Mouse (Mus musculus) hindbrain, postnatal 0 days (tissue): ENCODE measurements around the gene Podxl2. TPM values are rescaled to one million over a fixed set of nuclear protein-coding genes. Genes with fewer than 3 reads are reported as not detected.

Experiments
- ATAC-seq: fragments of 200-750 bp; cut with Nextera tagmentation; 2 replicates; pipeline ENCODE4 v1.8.0; 2017; ENCODE audit warnings: mild to moderate bottlenecking, moderate TSS enrichment, moderate library complexity
- DNase-seq: peaks from one replicate; pipeline ENCODE4 v3.0.0-alpha.2; 2015; ENCODE audit warnings: low spot score
- H3K27ac ChIP-seq: fragments of 300-500 bp; sonication (generic); 2 replicates; pipeline ENCODE4 v1.5.1; 2014; ENCODE audit warnings: mild to moderate bottlenecking
- H3K27me3 ChIP-seq: fragments of 300-500 bp; sonication (generic); 2 replicates; pipeline ENCODE4 v1.6.1; 2014; ENCODE audit warnings: low read length, mixed read lengths; ENCODE audit not compliant: insufficient read depth
- H3K36me3 ChIP-seq: fragments of 300-500 bp; sonication (generic); 2 replicates; pipeline ENCODE4 v1.6.1; 2014; ENCODE audit warnings: low read length, mixed read lengths; ENCODE audit not compliant: insufficient read depth
- H3K4me1 ChIP-seq: fragments of 300-500 bp; sonication (generic); 2 replicates; pipeline ENCODE4 v1.6.1; 2014; ENCODE audit warnings: antibody characterized with exemption, low read length, mixed read lengths; ENCODE audit not compliant: insufficient read depth
- H3K4me2 ChIP-seq: fragments of 300-500 bp; sonication (generic); 2 replicates; pipeline ENCODE4 v1.6.1; 2014; ENCODE audit warnings: low read depth, mild to moderate bottlenecking, low read length, moderate library complexity, mixed read lengths
- H3K4me3 ChIP-seq: fragments of 300-500 bp; sonication (generic); 2 replicates; pipeline ENCODE4 v1.5.1; 2014; ENCODE audit warnings: low read length
- H3K9ac ChIP-seq: fragments of 300-500 bp; sonication (generic); replicated peaks from 2 replicates; pipeline ENCODE4 v1.6.1; 2014; ENCODE audit warnings: mild to moderate bottlenecking, low read length, moderate library complexity, mixed read lengths
- H3K9me3 ChIP-seq: fragments of 300-500 bp; sonication (generic); 2 replicates; pipeline ENCODE4 v1.6.1; 2016; ENCODE audit warnings: low read length, mixed read lengths
- CTCF ChIP-seq: IDR thresholded peaks from 2 replicates; pipeline ENCODE4 v1.5.1; 2016; ENCODE audit warnings: antibody characterized with exemption, control low read depth, low read depth
- WGBS: fragments of 180-500 bp; shearing (Covaris S2); extraction: QIAGEN DNeasy Blood & Tissue Kit; methylation state at CpG from one replicate; pipeline ENCODE4 v1.1.7; 2014; 5-methylcytosine and 5-hydroxymethylcytosine counted together
- polyA plus RNA-seq: library from polyadenylated mRNA; unstranded; fragments of >200 nt; fragmentation: Nextera tagmentation; extraction: Ambion mirVana; gene quantifications from 2 replicates; pipeline ENCODE4 v1.2.1, GENCODE M21; 2015
- total RNA-seq: library from RNA; depleted of rRNA; stranded (reverse); fragments of >200 nt; gene quantifications from 2 replicates; pipeline ENCODE4 v1.2.3, GENCODE M21; 2014

Gene Podxl2
- total and polyA plus RNA-seq, 2 experiments from 2014 or later = 695 to 1,247 TPM

GRCm38 (mm10) chr6:88890832-88891231 lies 16.0 kb upstream of the Podxl2 start:
- WGBS = 95% methylated on average over 7 of the region's 7 CpGs
- no peak for TF ChIP-seq CTCF
- peaks cover 31% of the 10 kb centered on the region; the same call in 1 of the 2 replicates for H3K36me3 ChIP-seq

GRCm38 (mm10) chr6:88889410-88890042 lies 14.7 kb upstream of the Podxl2 start:
- no peak overlapping the region for H3K9ac ChIP-seq
- ATAC-seq (no peak), DNase-seq (no peak)
- no peak overlapping the region for H3K4me3 ChIP-seq
- H3K4me1 ChIP-seq = no peaks in the 10 kb centered on the region
- H3K36me3 ChIP-seq = peaks cover 31% of the 10 kb centered on the region; the same call in 1 of the 2 replicates
- TF ChIP-seq CTCF = no peak
- H3K9me3 ChIP-seq = no peaks in the 10 kb centered on the region
- 89% methylated on average over 13 of the region's 13 CpGs for WGBS
- H3K27ac ChIP-seq = no peak overlapping the region
- no peak overlapping the region for H3K4me2 ChIP-seq
- no peaks in the 10 kb centered on the region for H3K27me3 ChIP-seq

More at GRCm38 (mm10) chr6:88890832-88891231, 16.0 kb upstream of the Podxl2 start:
- H3K9me3 ChIP-seq = no peaks in the 10 kb centered on the region
- no peaks in the 10 kb centered on the region for H3K27me3 ChIP-seq
- H3K4me1 ChIP-seq = no peaks in the 10 kb centered on the region
- DNase-seq (no peak), ATAC-seq (no peak)
- no peak overlapping the region for H3K27ac ChIP-seq
- no peak overlapping the region for H3K9ac ChIP-seq
- no peak overlapping the region for H3K4me3 ChIP-seq
- no peak overlapping the region for H3K4me2 ChIP-seq

- ATAC-seq = peak; percentile 54
- no peak overlapping the region for H3K4me2 ChIP-seq
- peaks cover 33% of the 10 kb centered on the region; the same call in 1 of the 2 replicates for H3K36me3 ChIP-seq
- H3K4me1 ChIP-seq = no peaks in the 10 kb centered on the region
- no peaks in the 10 kb centered on the region for H3K9me3 ChIP-seq
- no peak overlapping the region for H3K9ac ChIP-seq
- no peak overlapping the region for H3K27ac ChIP-seq
- peak; percentile 31 for DNase-seq
- H3K27me3 ChIP-seq = no peaks in the 10 kb centered on the region
- H3K4me3 ChIP-seq = no peak overlapping the region
- TF ChIP-seq CTCF = no peak
- WGBS = 24% methylated on average over 2 of the region's 2 CpGs
Observed at GRCm38 (mm10) chr6:88886417-88886967, 11.6 kb upstream of the Podxl2 start.

GRCm38 (mm10) chr6:88885644-88886416 lies 11.0 kb upstream of the Podxl2 start:
- TF ChIP-seq CTCF = no peak
- no peak overlapping the region for H3K9ac ChIP-seq
- 69% methylated on average over 12 of the region's 12 CpGs for WGBS
- H3K4me3 ChIP-seq = no peak overlapping the region
- H3K27ac ChIP-seq = no peak overlapping the region
- peaks cover 31% of the 10 kb centered on the region; the same call in 1 of the 2 replicates for H3K36me3 ChIP-seq
- no peaks in the 10 kb centered on the region for H3K27me3 ChIP-seq
- no peak overlapping the region for H3K4me2 ChIP-seq
- no peaks in the 10 kb centered on the region for H3K9me3 ChIP-seq
- DNase-seq (no peak), ATAC-seq (no peak)
- H3K4me1 ChIP-seq = no peaks in the 10 kb centered on the region

GRCm38 (mm10) chr6:88884690-88885089 lies 9.8 kb upstream of the Podxl2 start:
- no peaks in the 10 kb centered on the region for H3K27me3 ChIP-seq
- no peak overlapping the region for H3K4me2 ChIP-seq
- H3K9ac ChIP-seq = no peak overlapping the region
- DNase-seq = no peak
- H3K36me3 ChIP-seq = peaks cover 19% of the 10 kb centered on the region; the same call in 1 of the 2 replicates
- ATAC-seq = no peak
- no peak for TF ChIP-seq CTCF
- H3K4me3 ChIP-seq = no peak overlapping the region
- WGBS = 90% methylated on average over 17 of the region's 17 CpGs
- H3K27ac ChIP-seq = no peak overlapping the region
- no peaks in the 10 kb centered on the region for H3K4me1 ChIP-seq
- no peaks in the 10 kb centered on the region for H3K9me3 ChIP-seq

- Histone ChIP-seq H3K36me3 (peaks cover 16% of the 10 kb centered on the region; the same call in 1 of the 2 replicates), H3K9me3 (no peaks in the 10 kb centered on the region), H3K27ac (no peak overlapping the region), H3K4me3 (no peak overlapping the region), H3K4me1 (no peaks in the 10 kb centered on the region), H3K27me3 (no peaks in the 10 kb centered on the region), H3K4me2 (no peak overlapping the region), H3K9ac (no peak overlapping the region)
- no peak for DNase-seq
- TF ChIP-seq CTCF = no peak
- no peak for ATAC-seq
- 92% methylated on average over 10 of the region's 10 CpGs for WGBS
Observed at GRCm38 (mm10) chr6:88884195-88884594, 9.4 kb upstream of the Podxl2 start.
